Mouse (Mus musculus) thymus, postnatal 36 days (tissue): Measurements from ENCODE around the gene Wwox.

Experiments
- DNase-seq, 2 experiments: peaks; one replicate each; pipeline ENCODE4 v3.0.0; 2022; ENCODE audit warnings: mixed read lengths in 2 of 2

The Wwox gene

GRCm38 (mm10) chr8:114927412-114927811, 488.0 kb downstream of the Wwox start:
- DNase-seq = no peak

DNA sequence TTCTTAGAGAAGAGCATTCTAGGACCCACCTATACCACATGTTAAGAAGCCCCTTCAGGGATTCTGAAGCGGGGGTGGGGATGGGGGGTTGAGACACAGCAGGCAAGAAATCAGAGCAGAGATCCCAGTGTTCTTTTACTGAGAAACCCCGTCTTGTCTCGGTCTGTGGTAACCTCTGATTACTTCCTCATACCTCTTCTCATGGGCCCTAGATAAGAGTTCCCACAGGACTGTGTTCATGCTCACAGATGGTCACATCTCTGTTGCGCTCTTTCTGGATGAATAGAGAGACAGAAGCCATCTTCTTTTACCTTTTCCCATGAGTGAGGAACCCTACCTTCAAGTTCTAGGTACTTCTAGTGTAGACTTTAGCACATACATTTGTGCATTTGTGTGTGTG, 488.5 kb downstream of the Wwox start:
- DNase-seq = no peak

- no peak for DNase-seq
Measured at GRCm38 (mm10) chr8:114929597-114929996, 490.1 kb downstream of the Wwox start.

DNA sequence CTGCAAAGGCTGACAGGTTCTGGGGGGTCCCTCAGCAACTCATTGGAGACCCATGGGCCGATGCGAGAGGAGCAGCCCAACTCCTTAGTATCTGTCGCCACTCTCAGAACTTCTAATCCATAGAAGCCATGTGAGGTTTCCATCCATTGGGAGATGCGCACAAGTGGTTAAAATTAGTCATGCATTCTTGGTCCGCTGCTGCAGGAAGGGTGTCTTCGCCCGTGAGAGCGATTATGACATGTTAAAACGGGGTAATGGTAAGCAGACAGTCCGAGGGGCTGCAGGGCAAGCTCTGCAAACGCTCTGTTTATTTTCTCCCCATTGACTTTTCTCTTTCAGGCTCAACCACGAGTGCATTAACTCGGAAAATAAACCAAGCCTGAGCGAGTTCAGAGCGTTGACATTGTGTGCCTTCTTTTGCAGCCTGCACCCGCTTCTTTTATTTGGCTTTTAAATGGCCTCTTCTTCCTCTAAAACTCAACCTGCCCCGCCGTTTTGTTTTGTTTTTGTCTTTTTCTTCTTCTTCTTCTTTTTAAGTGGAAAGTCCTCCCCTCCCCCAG, 492.7 kb downstream of the Wwox start:
- no peak for DNase-seq

GRCm38 (mm10) chr8:114933248-114933647, 493.8 kb downstream of the Wwox start:
- peak in 1 of 2 experiments; percentile 4 for DNase-seq

- DNase-seq = no peak
Measured at GRCm38 (mm10) chr8:114936887-114937286, 497.4 kb downstream of the Wwox start.

GRCm38 (mm10) chr8:114939338-114939737, 499.9 kb downstream of the Wwox start:
- DNase-seq = no peak

DNA sequence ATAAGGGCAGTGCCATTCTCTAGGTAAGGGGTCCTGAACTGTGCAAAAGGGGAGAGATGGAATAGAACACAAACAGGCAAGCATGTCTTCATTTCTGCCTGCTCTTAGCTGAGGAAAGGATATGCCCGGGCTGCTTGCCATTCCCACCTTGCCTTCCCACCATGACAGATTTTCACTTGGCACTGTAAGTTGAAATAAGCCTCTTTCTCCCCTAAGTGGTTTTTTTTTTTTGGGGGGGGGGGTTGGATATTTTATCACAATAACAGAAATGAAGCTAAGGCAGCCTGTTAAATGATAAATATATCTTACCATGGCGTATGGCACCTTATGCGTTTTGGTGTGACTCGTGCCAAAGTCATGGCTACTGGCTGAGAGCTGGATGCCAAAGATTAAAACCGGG, 501.6 kb downstream of the Wwox start:
- no peak for DNase-seq

DNA sequence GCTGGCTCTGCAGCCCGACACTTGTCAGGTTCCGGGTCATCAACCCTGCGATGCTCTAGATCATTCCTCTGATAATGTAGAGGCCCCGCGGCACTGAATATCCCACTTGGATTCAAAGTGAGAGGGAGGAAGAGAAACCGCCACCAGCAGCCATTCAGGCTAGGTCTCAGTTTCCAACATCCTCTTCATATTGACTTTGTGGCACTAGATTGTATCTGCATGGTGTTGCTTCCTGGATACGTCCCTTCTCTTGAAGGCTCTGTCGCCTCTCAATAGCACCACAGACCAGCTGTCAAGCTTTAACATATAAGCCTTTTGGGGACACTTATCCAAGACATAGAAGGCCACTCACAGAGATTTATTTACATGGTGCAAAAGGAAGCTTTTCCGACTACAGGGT, 502.2 kb downstream of the Wwox start:
- DNase-seq = no peak

DNA sequence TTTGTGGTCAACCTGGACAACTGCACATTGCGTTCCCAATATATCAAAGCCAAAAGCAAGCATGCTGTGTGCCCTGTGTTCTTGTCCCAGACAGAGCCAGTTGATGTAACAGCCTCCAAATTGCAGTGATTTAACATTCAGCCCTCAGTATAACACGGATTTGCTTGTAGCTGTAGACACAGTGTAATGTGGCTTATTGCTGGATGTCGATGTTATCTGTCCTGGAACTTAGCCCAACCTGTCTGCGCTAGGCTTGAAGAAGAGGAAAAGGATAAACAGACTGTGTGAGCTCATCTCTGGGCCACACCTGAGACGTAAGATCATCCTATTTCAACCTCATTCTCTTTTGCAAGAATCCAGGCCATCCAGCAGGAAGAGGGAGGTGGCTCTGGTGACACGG, 508.5 kb downstream of the Wwox start:
- DNase-seq = no peak

- no peak for DNase-seq
Measured at GRCm38 (mm10) chr8:114956377-114957168, 517.1 kb downstream of the Wwox start.

DNA sequence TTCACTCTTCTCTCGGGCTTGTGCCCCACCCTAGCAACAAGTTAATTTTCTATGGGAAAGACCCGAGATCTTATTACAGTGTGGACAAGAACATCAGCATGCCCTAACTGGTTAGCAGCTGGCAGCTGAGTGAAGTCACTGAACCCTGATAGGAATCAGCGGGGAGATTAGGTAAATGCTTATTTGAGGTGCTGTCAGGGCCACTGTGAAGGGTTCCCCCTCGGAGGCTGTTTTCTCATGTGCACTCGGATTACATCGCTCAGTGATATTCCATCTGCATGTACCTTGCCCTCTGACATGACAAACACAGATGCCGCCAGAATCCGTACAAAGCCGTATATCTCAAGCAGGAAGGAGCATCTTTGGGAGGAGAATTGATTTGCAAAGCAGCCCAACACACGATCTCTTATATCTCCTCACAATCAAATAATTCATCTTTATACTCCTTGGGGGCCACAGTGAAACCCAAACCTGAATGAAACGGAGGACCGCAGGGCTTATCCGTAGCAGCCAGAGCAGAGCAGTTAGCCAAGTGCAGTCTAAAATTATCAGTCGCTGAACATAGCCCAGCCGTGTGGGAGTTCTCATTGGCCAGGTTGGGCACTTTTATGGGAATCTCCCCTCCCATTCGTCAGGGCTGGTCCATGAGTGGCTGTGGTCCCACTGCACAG, 519.1 kb downstream of the Wwox start:
- DNase-seq = no peak

DNA sequence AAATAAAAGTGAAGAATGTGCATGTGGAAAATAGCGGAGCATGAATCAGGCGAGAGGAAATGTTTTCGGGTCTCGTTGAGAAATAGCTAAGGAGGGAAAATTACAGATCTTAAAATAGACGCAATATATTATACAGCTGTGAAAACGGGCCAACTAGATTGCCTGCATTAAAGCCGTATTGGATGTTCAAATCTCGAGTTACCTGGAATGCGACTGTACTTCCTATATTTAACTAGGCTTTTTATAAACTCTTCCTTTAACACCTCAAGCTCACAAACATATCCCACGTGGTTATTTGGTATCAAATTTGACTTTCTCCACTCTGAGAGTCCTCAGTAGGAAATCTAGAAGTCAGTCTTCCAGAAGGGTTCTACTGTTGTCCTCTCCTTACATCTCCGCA, 520.0 kb downstream of the Wwox start:
- no peak for DNase-seq

GRCm38 (mm10) chr8:114962494-114962893, 523.0 kb downstream of the Wwox start:
- no peak for DNase-seq

GRCm38 (mm10) chr8:114963282-114963681, 523.8 kb downstream of the Wwox start:
- no peak for DNase-seq

DNA sequence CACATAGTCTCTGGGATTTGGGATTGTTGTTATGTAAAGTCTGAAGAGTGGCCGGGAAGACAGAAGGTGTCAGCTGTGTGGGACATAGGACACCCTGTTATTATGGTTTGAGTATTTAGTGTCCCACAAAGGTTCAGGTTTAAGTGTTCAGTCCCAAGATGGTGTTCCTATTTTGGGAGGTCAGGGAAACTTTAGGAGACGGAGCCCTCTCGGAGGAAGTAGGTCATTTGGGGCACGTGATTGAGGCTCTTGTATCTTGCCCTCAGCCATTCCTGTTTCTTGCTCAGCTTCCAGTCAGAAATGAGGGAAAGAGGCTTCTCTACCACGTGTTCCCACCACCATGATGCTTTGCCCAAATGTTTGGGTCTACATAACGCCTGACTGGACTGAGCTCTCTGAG, 524.8 kb downstream of the Wwox start:
- no peak for DNase-seq

- no peak for DNase-seq
Measured at GRCm38 (mm10) chr8:114968842-114969241, 529.4 kb downstream of the Wwox start.

- peak; percentile 78 to 80 for DNase-seq
Measured at GRCm38 (mm10) chr8:114971378-114971777, 531.9 kb downstream of the Wwox start.

DNA sequence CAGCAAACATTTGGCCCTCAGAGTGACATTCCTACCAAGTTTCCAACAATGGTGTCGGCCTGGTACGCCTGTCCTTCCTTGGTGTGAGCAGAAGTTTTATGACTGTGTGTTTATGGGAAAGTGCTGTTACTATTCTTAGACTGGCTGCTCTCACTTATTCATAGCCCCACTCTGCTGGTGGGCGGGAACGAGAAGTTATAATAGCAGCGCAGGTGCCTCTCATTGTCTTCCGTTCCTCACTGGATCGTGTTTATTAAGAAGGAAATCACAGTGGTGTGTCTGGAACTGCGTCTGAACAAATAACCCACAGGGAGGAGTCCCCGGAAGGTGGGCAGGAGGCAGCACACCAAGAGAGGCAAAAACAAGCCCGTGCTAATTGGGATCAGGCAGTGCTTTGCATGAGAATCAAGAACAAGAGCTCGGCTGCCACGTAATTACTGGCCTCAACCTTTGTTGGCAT, 533.6 kb downstream of the Wwox start:
- DNase-seq = peak; percentile 11 to 21

GRCm38 (mm10) chr8:114974336-114974950, 535.0 kb downstream of the Wwox start:
- no peak for DNase-seq

DNA sequence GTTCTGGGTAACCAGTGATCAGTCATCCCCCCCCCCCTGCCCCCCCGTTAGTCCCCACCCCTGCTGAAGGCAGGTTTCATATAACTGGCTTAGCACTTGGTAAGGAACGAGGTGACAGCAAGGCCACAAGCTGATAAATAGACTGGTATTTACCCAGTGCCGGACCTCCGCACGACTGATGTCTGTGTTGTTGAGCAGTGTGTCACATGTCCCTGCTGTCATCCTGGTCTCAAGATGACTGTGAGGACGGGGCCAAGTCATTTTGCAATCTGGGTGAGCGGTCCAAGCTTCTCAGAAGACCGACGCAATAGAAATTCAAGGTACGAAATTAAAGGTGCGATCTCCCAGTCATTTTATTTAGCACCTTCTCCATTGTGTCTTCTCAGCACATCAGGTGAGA, 538.3 kb downstream of the Wwox start:
- DNase-seq = no peak

GRCm38 (mm10) chr8:114978206-114978960, 538.9 kb downstream of the Wwox start:
- no peak for DNase-seq

DNA sequence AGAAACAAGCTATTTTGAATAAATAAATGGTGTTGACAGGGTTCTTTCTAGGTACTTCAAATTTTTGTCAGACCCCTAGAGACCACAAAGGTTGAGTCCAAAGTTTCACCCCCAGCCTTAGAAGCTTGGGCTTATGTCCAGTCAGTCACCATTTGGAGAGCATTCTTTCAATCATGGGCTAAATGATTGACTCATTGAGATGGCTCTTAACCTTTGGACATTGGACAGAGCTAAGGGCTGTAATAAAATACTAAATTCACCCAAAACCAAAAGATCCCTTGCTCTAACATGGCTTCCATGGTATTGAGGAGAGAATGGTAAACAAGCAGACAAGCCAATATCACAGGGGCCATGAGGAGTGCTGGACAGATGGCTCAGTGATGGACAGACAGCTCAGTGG, 540.2 kb downstream of the Wwox start:
- no peak for DNase-seq
